Mouse (Mus musculus): ENCODE results near the gene 0610040J01Rik.

0610040J01Rik gene

GRCm38 (mm10) chr5:63897820-63898110 is 85.6 kb downstream of the 0610040J01Rik start:
- no peak for DNase-seq (ENCODE audit: low read depth, low spot score)

- DNase-seq (ENCODE audit: low read depth, low spot score), result no peak
Measured at GRCm38 (mm10) chr5:63903329-63903728, 91.2 kb downstream of the 0610040J01Rik start.

GRCm38 (mm10) chr5:63906149-63907093 is 94.3 kb downstream of the 0610040J01Rik start:
- DNase-seq (ENCODE audit: low read depth, low spot score), result peak; percentile 71

- DNase-seq (ENCODE audit: low read depth, low spot score), result no peak
Measured at GRCm38 (mm10) chr5:63907513-63907912, 95.3 kb downstream of the 0610040J01Rik start.

GRCm38 (mm10) chr5:63910171-63910960 is 98.2 kb downstream of the 0610040J01Rik start:
- DNase-seq (ENCODE audit: low read depth, low spot score), result no peak

GRCm38 (mm10) chr5:63914896-63915295 is 102.7 kb downstream of the 0610040J01Rik start:
- no peak for DNase-seq (ENCODE audit: low read depth, low spot score)

GRCm38 (mm10) chr5:63916457-63917139 is 104.4 kb downstream of the 0610040J01Rik start:
- no peak for DNase-seq (ENCODE audit: low read depth, low spot score)

GRCm38 (mm10) chr5:63918201-63918600 is 106.0 kb downstream of the 0610040J01Rik start:
- no peak for DNase-seq (ENCODE audit: low read depth, low spot score)

GRCm38 (mm10) chr5:63923305-63924025 is 111.3 kb downstream of the 0610040J01Rik start:
- no peak for DNase-seq (ENCODE audit: low read depth, low spot score)

GRCm38 (mm10) chr5:63925035-63925628 is 113.0 kb downstream of the 0610040J01Rik start:
- DNase-seq (ENCODE audit: low read depth, low spot score), result no peak

GRCm38 (mm10) chr5:63930824-63931358 is 118.7 kb downstream of the 0610040J01Rik start:
- no peak for DNase-seq (ENCODE audit: low read depth, low spot score)

- DNase-seq (ENCODE audit: low read depth, low spot score), result no peak
Measured at GRCm38 (mm10) chr5:63932829-63933228, 120.7 kb downstream of the 0610040J01Rik start.

- DNase-seq (ENCODE audit: low read depth, low spot score), result no peak
Measured at GRCm38 (mm10) chr5:63935581-63935980, 123.4 kb downstream of the 0610040J01Rik start.

- DNase-seq (ENCODE audit: low read depth, low spot score), result no peak
Measured at GRCm38 (mm10) chr5:63936740-63937139, 124.6 kb downstream of the 0610040J01Rik start.

- peak; percentile 12 for DNase-seq (ENCODE audit: low read depth, low spot score)
Measured at GRCm38 (mm10) chr5:63938575-63938974, 126.4 kb downstream of the 0610040J01Rik start.

GRCm38 (mm10) chr5:63941891-63942290 is 129.7 kb downstream of the 0610040J01Rik start:
- no peak for DNase-seq (ENCODE audit: low read depth, low spot score)

GRCm38 (mm10) chr5:63943291-63943690 is 131.1 kb downstream of the 0610040J01Rik start:
- no peak for DNase-seq (ENCODE audit: low read depth, low spot score)

- no peak for DNase-seq (ENCODE audit: low read depth, low spot score)
Measured at GRCm38 (mm10) chr5:63947526-63947925, 135.4 kb downstream of the 0610040J01Rik start.

GRCm38 (mm10) chr5:63949195-63949594 is 137.0 kb downstream of the 0610040J01Rik start:
- no peak for DNase-seq (ENCODE audit: low read depth, low spot score)
